Mouse (Mus musculus): Measurements from ENCODE around the gene Taf10. TPM values are rescaled to one million over a fixed set of nuclear protein-coding genes. Genes with fewer than 3 reads are reported as not detected.
"Not testable (repeated sequence)": the region's sequence is repeated elsewhere in the genome, so short reads cannot be mapped to it uniquely, and the experiment has no call there.

The Taf10 gene
- polyA plus RNA-seq, 1 experiment from 2014 or later: 233 TPM

DNA sequence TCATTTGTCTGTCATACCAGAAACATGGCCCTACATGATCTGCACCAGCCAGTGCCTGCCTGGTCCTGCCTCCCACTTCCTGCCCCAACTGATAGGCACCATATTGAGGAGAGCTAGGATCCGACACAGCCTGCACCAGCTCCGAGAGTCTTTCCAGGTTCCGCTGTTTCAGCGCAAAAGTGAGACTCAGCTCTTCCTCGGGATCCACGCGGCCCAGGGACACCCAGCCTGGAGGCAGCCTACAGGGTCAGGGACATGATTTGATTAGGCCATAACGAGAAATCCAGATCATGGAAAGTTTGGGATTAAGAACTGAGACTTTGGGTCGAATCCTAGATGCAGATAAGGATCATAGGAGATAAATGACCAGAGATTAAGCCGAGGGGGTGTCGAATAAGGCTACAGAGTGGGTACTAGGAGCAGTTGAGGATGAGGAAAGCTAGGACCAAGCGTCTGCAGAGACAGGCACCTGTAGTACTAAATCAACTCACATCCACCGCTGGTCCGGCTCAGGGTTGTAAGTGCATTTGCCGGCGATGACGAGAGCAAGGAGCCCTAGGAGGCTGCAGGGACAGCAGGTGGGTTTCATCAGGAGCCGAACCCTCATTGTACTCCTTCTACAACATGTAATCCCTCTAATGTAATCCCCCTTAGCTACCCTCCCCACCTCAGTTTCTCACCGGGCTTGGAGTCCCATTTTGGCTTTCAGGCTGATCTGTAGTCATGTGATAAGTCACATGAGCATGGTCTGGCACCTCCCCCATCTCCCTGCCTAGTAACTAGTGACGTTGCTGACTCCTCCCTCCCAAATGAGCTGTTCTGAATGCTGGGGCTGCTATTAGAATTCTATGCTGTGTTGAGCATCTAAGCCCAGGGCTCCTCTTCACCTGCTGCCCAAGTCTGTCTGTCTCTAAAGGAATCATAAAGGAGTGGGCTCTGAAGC lies 7.6 kb upstream of the Taf10 start, which contains the start of gene Tpp1:
Tpp1 (minus strand) TSS at position 745 of the 943 bp plus-strand sequence.
- 16% methylated on average over 20 of the region's 20 CpGs for WGBS (ENCODE audit: insufficient replicate concordance)
- peak within 1 kb of the TSS; percentile 67 for H3K27ac ChIP-seq
- peak within 1 kb of the TSS; percentile 73 for H3K4me3 ChIP-seq
- peaks cover 42% of the 10 kb centered on the region for H3K36me3 ChIP-seq
- peak within 1 kb of the TSS; percentile 86 for H3K4me2 ChIP-seq
- peak; percentile 87 for ATAC-seq
- H3K4me1 ChIP-seq: peaks cover 20% of the 10 kb centered on the region
- H3K9ac ChIP-seq: peak within 1 kb of the TSS; percentile 84
- 0 out of 2 replicates have a peak, but pooled peaks cover 4% of the 10 kb centered on the region for H3K27me3 ChIP-seq (replicated peaks)
- H3K9me3 ChIP-seq (replicated peaks): no peaks in the 10 kb centered on the region

DNA sequence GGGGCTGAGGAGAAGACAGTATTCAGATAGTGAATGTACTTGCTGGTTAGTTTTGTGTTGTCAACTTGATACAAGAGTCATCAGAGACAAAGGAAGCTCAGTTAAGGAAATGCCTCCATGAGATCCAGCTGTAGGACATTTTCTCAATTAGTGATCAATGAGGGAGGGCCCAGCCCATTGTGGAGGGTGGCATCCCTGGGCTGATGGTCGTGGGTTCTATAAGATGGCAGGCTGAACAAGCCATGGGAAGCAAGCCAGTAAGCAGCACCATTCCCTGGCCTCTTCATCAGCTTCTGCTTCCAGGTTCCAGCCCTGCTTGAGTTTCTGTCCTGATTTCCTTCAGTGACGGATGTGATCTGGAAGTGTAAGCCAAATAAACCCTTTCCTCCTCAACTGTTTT lies 3.6 kb upstream of the Taf10 start:
- Histone ChIP-seq H3K4me2 (no peak overlapping the region), H3K4me1 (peaks cover 43% of the 10 kb centered on the region), H3K27ac (no peak overlapping the region), H3K9me3 (replicated peaks) (no peaks in the 10 kb centered on the region), H3K27me3 (replicated peaks) (no peaks in the 10 kb centered on the region), H3K9ac (no peak overlapping the region), H3K4me3 (no peak overlapping the region), H3K36me3 (peaks cover 49% of the 10 kb centered on the region)
- ATAC-seq: no peak
- WGBS (ENCODE audit: insufficient replicate concordance): 65% methylated on average over 2 of the region's 2 CpGs

DNA sequence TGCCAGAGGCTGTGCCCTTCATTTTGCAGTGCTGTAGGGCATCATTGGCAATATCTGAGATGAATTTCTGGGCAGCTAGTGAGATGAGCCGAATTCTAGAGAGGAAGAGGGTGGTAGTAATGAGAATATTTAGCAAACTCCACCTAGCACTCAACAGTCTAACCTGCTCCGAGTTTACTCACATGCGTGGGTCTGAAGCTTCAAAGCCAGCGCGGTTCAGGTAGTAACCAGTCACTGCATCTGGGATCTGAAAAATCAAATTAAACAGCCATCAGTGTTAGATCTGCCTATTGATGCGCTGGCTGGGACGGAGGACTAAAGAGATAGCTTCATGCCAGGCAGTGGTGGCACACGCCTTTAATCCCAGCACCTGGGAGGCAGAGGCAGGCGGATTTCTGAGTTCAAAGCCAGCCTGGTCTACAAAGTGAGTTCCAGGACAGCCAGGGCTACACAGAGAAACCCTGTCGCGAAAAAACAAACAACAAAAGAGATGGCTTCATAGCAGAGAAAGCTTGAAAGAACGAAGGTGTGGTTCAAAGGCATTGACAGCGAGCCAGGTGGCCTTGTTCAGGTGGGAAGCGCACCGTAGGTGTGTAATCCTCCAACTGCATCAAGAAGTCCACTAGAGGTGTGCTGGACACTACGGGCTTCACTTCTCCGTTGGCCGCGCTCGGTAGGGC lies 775 bp downstream of the Taf10 start:
- not testable (repeated sequence) for H3K27me3 ChIP-seq (replicated peaks); ATAC-seq; H3K9me3 ChIP-seq (replicated peaks)
- peaks cover 58% of the 10 kb centered on the region for H3K4me1 ChIP-seq
- peak overlapping the region; percentile 98 for H3K9ac ChIP-seq
- H3K4me3 ChIP-seq: peak overlapping the region; percentile 99
- WGBS (ENCODE audit: insufficient replicate concordance): 25% methylated on average over 20 of the region's 20 CpGs
- H3K27ac ChIP-seq: peak overlapping the region; percentile 91
- H3K36me3 ChIP-seq: peaks cover 66% of the 10 kb centered on the region
- peak overlapping the region; percentile 89 for H3K4me2 ChIP-seq

DNA sequence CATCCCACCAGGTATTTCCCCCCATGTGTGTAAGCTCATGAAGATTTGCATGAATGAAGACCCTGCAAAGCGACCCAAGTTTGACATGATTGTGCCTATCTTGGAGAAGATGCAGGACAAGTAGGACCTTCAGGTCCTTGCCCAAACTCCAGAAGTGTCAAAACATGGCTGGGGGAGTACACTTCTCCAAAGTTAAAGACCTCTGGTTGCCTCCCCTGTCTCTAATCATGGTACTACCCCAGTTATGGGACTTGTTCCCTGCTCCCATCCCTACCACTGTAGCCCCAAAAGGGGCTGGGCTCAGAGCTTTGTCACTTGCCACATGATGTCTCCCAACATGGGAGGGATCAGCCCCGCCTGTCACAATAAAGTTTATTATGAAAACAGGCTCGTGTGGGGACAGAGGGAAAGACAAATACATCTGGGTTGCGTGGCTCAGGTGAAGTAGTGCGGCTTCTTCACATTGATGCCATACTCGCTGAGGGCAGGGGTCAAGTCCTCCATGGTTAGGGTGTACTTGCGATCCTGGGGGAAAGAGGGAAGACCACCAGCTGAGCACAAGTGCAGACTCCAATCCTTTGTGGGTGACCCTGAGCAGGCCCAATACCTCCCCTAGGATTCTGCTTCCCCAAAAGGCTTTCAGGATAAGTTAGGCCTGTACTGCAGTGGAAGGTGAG lies 1.5 kb downstream of the Taf10 start:
- not testable (repeated sequence) for H3K27me3 ChIP-seq (replicated peaks); ATAC-seq; H3K9me3 ChIP-seq (replicated peaks)
- peak overlapping the region; percentile 89 for H3K4me2 ChIP-seq
- peak overlapping the region; percentile 91 for H3K27ac ChIP-seq
- H3K4me3 ChIP-seq: peak overlapping the region; percentile 99
- H3K9ac ChIP-seq: peak overlapping the region; percentile 98
- peaks cover 65% of the 10 kb centered on the region for H3K4me1 ChIP-seq
- peaks cover 59% of the 10 kb centered on the region for H3K36me3 ChIP-seq
- WGBS (ENCODE audit: insufficient replicate concordance): 79% methylated on average over 7 of the region's 7 CpGs

DNA sequence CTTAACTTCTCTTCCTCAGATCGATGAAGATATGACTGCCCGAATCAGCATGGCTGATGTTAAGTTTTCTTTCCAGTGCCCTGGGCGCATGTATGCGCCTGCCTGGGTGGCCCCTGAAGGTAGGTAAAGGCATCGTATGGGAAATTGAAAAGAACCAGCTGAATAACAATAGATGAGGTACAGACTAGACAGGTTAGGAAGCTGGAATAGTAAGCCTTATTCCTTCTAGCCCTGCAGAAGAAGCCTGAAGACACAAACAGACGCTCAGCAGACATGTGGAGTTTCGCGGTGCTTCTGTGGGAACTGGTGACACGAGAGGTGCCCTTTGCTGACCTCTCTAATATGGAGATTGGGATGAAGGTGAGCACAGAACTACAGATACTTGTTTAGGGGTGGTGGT lies 2.2 kb downstream of the Taf10 start:
- peaks cover 68% of the 10 kb centered on the region for H3K4me1 ChIP-seq
- 86% methylated on average over 9 of the region's 9 CpGs for WGBS (ENCODE audit: insufficient replicate concordance)
- H3K27me3 ChIP-seq (replicated peaks): no peaks in the 10 kb centered on the region
- no peak overlapping the region for H3K4me2 ChIP-seq
- H3K9ac ChIP-seq: no peak overlapping the region
- H3K36me3 ChIP-seq: peaks cover 52% of the 10 kb centered on the region
- H3K4me3 ChIP-seq: no peak overlapping the region
- ATAC-seq: no peak
- H3K9me3 ChIP-seq (replicated peaks): no peaks in the 10 kb centered on the region
- 0 out of 2 replicates have a peak overlapping the region, but pooled peaks have one; percentile 27 for H3K27ac ChIP-seq

DNA sequence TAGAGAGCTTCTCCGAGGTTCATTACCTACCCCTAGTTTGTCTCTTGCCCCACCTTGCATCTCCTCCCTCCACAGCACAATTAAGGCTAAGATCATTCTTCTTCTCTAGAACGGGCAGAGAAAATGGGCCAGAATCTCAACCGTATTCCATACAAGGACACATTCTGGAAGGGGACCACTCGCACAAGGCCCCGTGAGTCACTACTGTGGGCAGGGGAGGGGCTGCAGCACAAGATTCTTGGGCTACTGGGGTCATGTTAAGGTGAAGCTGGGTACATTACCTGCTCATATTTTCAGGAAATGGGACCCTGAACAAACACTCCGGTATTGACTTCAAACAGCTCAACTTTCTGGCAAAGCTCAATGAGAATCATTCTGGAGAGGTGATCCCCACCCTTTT lies 3.3 kb downstream of the Taf10 start:
- Histone ChIP-seq H3K4me3 (no peak overlapping the region), H3K4me2 (no peak overlapping the region), H3K9ac (no peak overlapping the region), H3K27me3 (replicated peaks) (no peaks in the 10 kb centered on the region), H3K36me3 (peaks cover 41% of the 10 kb centered on the region), H3K27ac (peak overlapping the region; percentile 32; the same call in 1 of the 2 replicates), H3K9me3 (replicated peaks) (no peaks in the 10 kb centered on the region), H3K4me1 (peaks cover 69% of the 10 kb centered on the region)
- ATAC-seq: no peak
- 80% methylated on average over 6 of the region's 6 CpGs for WGBS (ENCODE audit: insufficient replicate concordance)

DNA sequence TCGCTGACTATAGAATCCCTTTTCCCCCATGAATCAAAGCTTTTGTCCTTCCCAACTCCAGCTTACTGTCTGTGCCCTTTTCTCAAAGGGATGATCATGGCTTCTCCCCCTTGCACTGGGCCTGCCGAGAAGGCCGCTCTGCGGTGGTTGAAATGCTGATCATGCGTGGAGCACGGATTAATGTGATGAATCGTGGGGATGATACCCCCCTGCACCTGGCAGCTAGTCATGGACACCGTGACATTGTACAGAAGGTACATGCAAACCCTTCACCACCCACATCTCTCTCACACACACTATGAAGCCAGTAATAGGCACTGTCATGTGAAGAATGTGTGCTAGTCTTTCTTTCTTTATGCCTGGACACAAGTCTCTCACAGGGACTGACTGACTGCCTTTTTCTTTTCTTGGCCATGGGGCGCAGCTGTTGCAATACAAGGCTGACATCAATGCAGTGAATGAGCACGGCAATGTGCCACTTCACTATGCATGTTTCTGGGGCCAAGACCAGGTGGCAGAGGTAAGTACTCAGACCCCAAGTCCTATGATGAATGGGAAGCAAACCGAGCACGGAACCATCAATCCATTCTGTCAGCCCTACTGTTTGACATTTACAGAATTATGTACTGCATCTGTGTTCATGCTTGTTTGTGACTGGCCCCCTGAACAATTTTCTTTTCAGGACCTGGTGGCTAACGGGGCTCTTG lies 3.9 kb downstream of the Taf10 start:
- ATAC-seq: no peak
- 83% methylated on average over 13 of the region's 13 CpGs for WGBS (ENCODE audit: insufficient replicate concordance)
- H3K27ac ChIP-seq: peak overlapping the region; percentile 38
- H3K9me3 ChIP-seq (replicated peaks): no peaks in the 10 kb centered on the region
- H3K9ac ChIP-seq: 0 out of 2 replicates have a peak overlapping the region, but pooled peaks have one; percentile 4
- no peaks in the 10 kb centered on the region for H3K27me3 ChIP-seq (replicated peaks)
- peaks cover 71% of the 10 kb centered on the region for H3K4me1 ChIP-seq
- no peak overlapping the region; the same call in 1 of the 2 replicates for H3K4me2 ChIP-seq
- no peak overlapping the region for H3K4me3 ChIP-seq
- peaks cover 41% of the 10 kb centered on the region for H3K36me3 ChIP-seq

DNA sequence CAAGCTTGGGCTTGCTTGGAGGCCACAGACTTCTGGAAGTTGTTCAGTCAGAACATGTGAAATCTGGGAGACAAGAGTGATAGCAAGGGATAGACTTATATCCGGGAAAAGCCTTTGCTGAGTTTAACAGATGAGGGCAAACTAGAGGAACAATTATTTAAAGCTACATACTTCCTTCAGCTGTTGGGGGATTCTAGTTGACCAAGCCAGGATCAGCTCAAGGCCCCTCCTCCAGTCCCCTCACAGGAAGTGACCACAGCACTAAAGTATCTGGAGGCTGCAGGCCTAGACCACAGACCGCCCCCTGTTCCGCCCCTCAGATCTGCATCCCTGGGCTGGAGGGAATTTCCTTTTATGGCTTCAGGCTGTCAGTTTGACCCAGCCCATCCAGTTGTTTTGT lies 5.2 kb downstream of the Taf10 start:
- WGBS (ENCODE audit: insufficient replicate concordance): 25% methylated on average over 3 of the region's 3 CpGs
- H3K36me3 ChIP-seq: peaks cover 53% of the 10 kb centered on the region
- peaks cover 74% of the 10 kb centered on the region for H3K4me1 ChIP-seq
- peak overlapping the region; percentile 93 for H3K4me2 ChIP-seq
- H3K9me3 ChIP-seq (replicated peaks): no peaks in the 10 kb centered on the region
- peak overlapping the region; percentile 90 for H3K4me3 ChIP-seq
- H3K9ac ChIP-seq: peak overlapping the region; percentile 96; the same call in 1 of the 2 replicates
- H3K27me3 ChIP-seq (replicated peaks): no peaks in the 10 kb centered on the region
- peak overlapping the region; percentile 88 for H3K27ac ChIP-seq
- ATAC-seq: no peak

DNA sequence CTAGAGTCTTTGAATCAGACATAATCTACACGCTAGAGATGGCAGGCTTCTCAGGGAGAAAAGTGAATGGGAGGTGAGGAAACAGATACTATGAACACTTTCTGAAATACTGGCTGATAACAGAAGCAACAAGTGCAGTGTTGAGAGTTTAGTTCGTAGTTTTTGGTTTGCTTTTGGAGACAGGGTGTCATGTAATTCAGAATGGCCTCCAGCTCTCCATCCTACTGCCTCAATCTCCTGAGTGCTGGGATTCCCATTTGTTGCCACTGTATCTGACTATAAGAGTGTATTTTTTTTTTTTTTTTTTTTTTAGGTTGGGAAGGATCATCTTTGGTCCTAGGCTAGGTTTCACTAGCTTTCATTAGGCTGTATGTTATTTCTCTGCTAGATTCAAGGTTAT lies 5.9 kb downstream of the Taf10 start:
- Histone ChIP-seq H3K27me3 (replicated peaks) (no peaks in the 10 kb centered on the region), H3K27ac (peak overlapping the region; percentile 88), H3K4me2 (peak overlapping the region; percentile 93), H3K4me3 (peak overlapping the region; percentile 90), H3K9me3 (replicated peaks) (no peaks in the 10 kb centered on the region), H3K36me3 (peaks cover 58% of the 10 kb centered on the region), H3K9ac (peak overlapping the region; percentile 96; the same call in 1 of the 2 replicates), H3K4me1 (peaks cover 75% of the 10 kb centered on the region)
- no peak for ATAC-seq
- WGBS (ENCODE audit: insufficient replicate concordance): 21% methylated on average over 2 of the region's 2 CpGs

DNA sequence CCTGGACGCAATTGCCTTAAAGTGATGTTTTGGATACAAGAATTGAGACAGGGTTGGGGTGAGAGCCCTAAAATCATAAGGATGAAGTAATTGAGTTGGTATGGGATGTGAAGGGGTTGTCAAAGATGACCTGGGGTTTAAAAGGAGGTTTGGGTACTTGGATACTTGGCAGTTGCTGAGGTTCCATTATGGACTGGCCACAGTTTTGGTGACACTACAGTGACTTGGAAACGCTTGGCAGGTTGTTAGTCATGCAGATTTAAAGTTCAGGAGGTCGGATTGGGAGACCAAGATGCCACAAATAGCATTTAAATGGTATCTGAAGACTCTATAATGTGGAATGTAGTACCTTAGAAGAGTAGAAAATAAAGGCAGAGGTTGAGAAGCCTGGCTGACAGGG lies 6.5 kb downstream of the Taf10 start:
- peak overlapping the region; percentile 96 for H3K9ac ChIP-seq
- no peaks in the 10 kb centered on the region for H3K27me3 ChIP-seq (replicated peaks)
- H3K36me3 ChIP-seq: peaks cover 58% of the 10 kb centered on the region
- no peak for ATAC-seq
- peak overlapping the region; percentile 93 for H3K4me2 ChIP-seq
- H3K9me3 ChIP-seq (replicated peaks): no peaks in the 10 kb centered on the region
- peak overlapping the region; percentile 88 for H3K27ac ChIP-seq
- WGBS (ENCODE audit: insufficient replicate concordance): 27% methylated on average over 3 of the region's 3 CpGs
- peak overlapping the region; percentile 90 for H3K4me3 ChIP-seq
- H3K4me1 ChIP-seq: peaks cover 71% of the 10 kb centered on the region

DNA sequence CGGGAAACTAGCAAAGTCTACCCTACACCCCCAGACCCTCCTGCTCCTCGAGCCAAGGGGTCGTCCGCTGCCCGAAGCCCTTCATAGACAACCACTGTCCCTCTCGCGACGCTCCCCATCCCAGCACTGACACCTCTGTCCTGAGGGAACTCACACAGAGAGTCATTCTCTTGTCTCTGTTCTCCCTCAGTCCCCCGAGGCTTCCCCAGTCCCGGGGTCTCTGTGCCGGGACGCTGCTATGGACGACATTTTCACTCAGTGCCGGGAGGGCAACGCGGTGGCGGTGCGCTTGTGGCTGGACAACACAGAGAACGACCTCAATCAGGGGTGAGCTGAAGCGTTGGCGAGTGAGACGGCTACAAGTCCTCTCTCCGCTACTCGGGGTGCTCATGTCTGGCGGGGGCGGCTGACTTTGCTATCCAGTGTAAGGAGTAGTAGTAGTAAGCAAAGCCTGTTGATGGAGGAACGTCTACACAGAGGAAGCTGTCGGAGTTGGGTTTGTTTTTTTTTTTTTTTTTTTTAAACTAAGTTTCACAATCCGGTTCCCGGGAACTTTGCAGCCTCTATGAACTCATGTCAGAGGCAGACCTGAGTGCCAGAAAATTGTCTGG lies 7.1 kb downstream of the Taf10 start, which contains the start of gene Rrp8:
Rrp8 (minus strand) TSS at position 475 of the 611 bp plus-strand sequence.
- Histone ChIP-seq H3K4me2 (peak within 1 kb of the TSS; percentile 93), H3K27me3 (replicated peaks) (no peaks in the 10 kb centered on the region), H3K9me3 (replicated peaks) (no peaks in the 10 kb centered on the region), H3K27ac (peak within 1 kb of the TSS; percentile 88), H3K4me3 (peak within 1 kb of the TSS; percentile 90), H3K9ac (peak within 1 kb of the TSS; percentile 96), H3K4me1 (peaks cover 66% of the 10 kb centered on the region), H3K36me3 (peaks cover 58% of the 10 kb centered on the region)
- WGBS (ENCODE audit: insufficient replicate concordance): under 1% methylated on average over 30 of the region's 30 CpGs
- peak; percentile 34 for ATAC-seq

All from liver, embryonic 12.5 days (tissue).